Mouse (Mus musculus) kidney, adult 8-10 months (tissue): ENCODE measurements at regions not wholly inside any gene's neighbourhood (a gene's known extent, or its start where the extent isn't known, plus 50 kb on each side); places are given as distances from the start of the nearest gene placed in this dataset.
"Not testable (repeated sequence)": the region's sequence is repeated elsewhere in the genome, so short reads cannot be mapped to it uniquely, and the experiment has no call there.

Experiments used
- DNase-seq, 2 experiments: peaks; one replicate each; pipeline ENCODE4 v3.0.0; 2022

- DNase-seq: peak in 1 of 2 experiments; percentile 18
Observed at GRCm38 (mm10) chr13:66715191-66716161, 189.2 kb upstream of the Gm10767 start.

DNA sequence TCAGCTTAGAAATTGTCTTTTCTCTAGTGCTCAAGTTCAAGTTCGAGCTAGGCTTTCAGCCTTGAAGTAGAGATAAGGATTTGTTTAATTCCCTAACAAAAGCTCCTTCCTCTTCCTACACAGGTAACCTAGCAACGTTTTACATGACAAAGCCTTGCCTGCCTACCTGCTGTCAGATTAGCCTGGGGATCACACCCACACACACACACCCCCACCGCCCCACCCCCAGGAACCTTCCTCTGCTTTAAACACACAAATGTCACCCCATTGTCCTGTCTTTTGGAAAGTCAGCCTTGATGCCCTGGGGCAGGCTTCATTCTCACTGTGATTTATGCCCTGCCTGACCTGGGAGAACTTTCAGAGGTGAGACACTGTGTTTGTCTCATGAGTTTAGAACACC, 193.7 kb upstream of the Gm10767 start:
- DNase-seq: not testable (repeated sequence)

GRCm38 (mm10) chr13:66697983-66698535, 206.7 kb upstream of the Gm10767 start:
- not testable (repeated sequence) for DNase-seq

- not testable (repeated sequence) for DNase-seq
Observed at GRCm38 (mm10) chr13:66680766-66681165, 223.9 kb upstream of the Gm10767 start.

- DNase-seq: not testable (repeated sequence)
Observed at GRCm38 (mm10) chr13:66642245-66642644, 201.3 kb upstream of the 2410141K09Rik start.

- DNase-seq: not testable (repeated sequence)
Observed at GRCm38 (mm10) chr13:66625761-66626160, 184.8 kb upstream of the 2410141K09Rik start.

DNA sequence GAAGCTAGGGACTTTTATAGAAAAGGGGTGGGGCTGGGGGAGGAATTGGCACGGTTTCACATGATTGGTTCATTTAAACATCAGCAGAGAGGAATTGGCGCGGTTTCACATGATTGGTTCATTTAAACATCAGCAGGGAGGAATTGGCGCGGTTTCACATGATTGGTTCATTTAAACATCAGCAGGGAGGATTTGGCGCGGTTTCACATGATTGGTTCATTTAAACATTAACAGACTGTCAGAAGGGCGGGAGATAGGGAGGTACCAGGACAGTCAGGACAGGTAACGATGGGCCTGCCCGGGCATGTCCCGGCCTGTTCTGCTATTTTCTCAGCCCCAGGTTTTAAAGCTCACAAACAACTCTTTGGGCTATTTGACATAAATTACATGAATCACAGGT, 145.1 kb upstream of the 2410141K09Rik start:
- peak; percentile 27 to 38 for DNase-seq

- DNase-seq: not testable (repeated sequence)
Observed at GRCm38 (mm10) chr13:66563616-66564015, 122.7 kb upstream of the 2410141K09Rik start.

GRCm38 (mm10) chr13:66556397-66556796, 115.5 kb upstream of the 2410141K09Rik start:
- not testable (repeated sequence) for DNase-seq

GRCm38 (mm10) chr13:66547951-66548350, 107.0 kb upstream of the 2410141K09Rik start:
- not testable (repeated sequence) for DNase-seq

DNA sequence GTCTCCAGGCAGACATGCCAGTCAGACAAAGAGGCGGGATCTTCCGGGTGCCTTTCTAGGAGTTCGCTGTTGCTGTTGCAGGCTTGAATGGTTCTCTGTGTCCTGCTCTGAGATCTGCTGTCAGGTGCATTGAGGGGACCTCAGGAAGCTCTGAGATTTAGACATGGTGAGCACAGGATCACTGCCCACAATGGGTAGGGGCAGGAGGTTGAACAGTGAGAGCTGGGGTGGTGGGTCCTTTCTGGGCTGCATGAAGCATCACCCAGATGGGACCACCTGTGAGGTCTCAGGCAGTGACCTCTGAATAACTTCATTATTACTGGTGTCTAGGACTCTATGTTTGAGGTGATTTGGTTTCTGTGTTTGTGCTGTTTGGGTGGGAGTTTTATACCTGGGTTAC, 78.7 kb upstream of the 2410141K09Rik start:
- DNase-seq: not testable (repeated sequence)
